Mouse (Mus musculus) kidney, adult 2 months (tissue): Measurements from ENCODE around the gene Scgb2a2. TPM values are rescaled to one million over a fixed set of nuclear protein-coding genes. Genes with fewer than 3 reads are reported as not detected.
"Not testable (repeated sequence)": the region's sequence is repeated elsewhere in the genome, so short reads cannot be mapped to it uniquely, and the experiment has no call there.

ENCODE experiments used
- DNase-seq: peaks from one replicate; pipeline ENCODE4 v3.0.0; 2021
- H3K27ac ChIP-seq: fragments of 200-500 bp; 2 replicates; pipeline ENCODE4 v1.5.1; 2012; ENCODE audit warnings: low read depth, low read length, control low read depth, inconsistent platforms; ENCODE audit not compliant: insufficient read depth
- H3K27me3 ChIP-seq: fragments of 200-500 bp; replicated peaks from 2 replicates; pipeline ENCODE4 v1.6.1; 2012; ENCODE audit warnings: mild to moderate bottlenecking, moderate library complexity, low read length, inconsistent platforms; ENCODE audit not compliant: control insufficient read depth, insufficient read depth
- H3K36me3 ChIP-seq: fragments of 200-500 bp; 2 replicates; pipeline ENCODE4 v1.6.1; 2012; ENCODE audit warnings: mild to moderate bottlenecking, moderate library complexity, low read length, inconsistent platforms; ENCODE audit not compliant: control insufficient read depth, insufficient read depth
- H3K4me1 ChIP-seq: fragments of 200-500 bp; 2 replicates; pipeline ENCODE4 v1.6.1; 2011; ENCODE audit warnings: low read length; ENCODE audit not compliant: control insufficient read depth, insufficient read depth
- H3K4me3 ChIP-seq: fragments of 200-500 bp; 2 replicates; pipeline ENCODE4 v1.5.1; 2011; ENCODE audit warnings: mild to moderate bottlenecking, low read depth, low read length, control low read depth; ENCODE audit not compliant: insufficient read depth
- CTCF ChIP-seq: fragments of 200-500 bp; conservative IDR thresholded peaks from 2 replicates; pipeline ENCODE4 v1.5.1; 2011; ENCODE audit warnings: low read depth, mild to moderate bottlenecking, control low read depth, low read length, moderate library complexity, mixed read lengths; ENCODE audit not compliant: insufficient read depth, insufficient read length
- POLR2A ChIP-seq: fragments of 200-500 bp; IDR thresholded peaks from one replicate; pipeline ENCODE4 v1.6.1; 2011; ENCODE audit warnings: low read depth, low read length, control low read depth
- WGBS: fragments of 180-500 bp; shearing (Covaris S2); methylation state at CpG from one replicate; pipeline ENCODE4 v1.1.7; 2018; 5-methylcytosine and 5-hydroxymethylcytosine counted together
- polyA plus RNA-seq: library from polyadenylated mRNA; depleted of rRNA; stranded (reverse); fragments of >200 nt; gene quantifications from 2 replicates; pipeline ENCODE4 v1.2.3, GENCODE M21; 2012; rRNA removed

Scgb2a2 gene
- polyA plus RNA-seq, 1 experiment, result not detected

DNA sequence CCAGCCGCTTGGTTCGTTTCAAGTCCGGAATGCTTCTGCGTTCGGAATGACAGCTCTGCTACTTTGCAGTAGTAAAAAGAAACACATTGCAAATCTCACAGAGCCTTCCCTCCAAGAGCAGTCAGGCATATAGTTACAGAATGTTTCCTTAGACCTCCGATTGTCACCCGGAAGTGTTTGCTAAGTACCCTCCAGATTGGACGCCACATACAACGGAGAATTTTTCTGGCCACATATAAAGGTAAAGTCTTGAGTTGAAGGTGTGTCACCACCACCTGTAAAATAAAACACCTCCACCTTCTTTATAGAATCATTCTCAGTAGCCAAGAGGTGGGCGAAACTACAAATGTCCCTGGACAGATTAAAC is 52.4 kb downstream of the Scgb2a2 start:
- H3K4me3 ChIP-seq, result peak overlapping the region; percentile 58
- 9% methylated on average over 10 of the region's 10 CpGs for WGBS
- no peaks in the 10 kb centered on the region for H3K27me3 ChIP-seq
- TF ChIP-seq POLR2A, result no peak
- TF ChIP-seq CTCF, result no peak
- DNase-seq, result no peak
- peaks cover 5% of the 10 kb centered on the region; the same call in 1 of the 2 replicates for H3K4me1 ChIP-seq
- H3K27ac ChIP-seq, result peak overlapping the region; percentile 52; the same call in 1 of the 2 replicates
- no peaks in the 10 kb centered on the region for H3K36me3 ChIP-seq

DNA sequence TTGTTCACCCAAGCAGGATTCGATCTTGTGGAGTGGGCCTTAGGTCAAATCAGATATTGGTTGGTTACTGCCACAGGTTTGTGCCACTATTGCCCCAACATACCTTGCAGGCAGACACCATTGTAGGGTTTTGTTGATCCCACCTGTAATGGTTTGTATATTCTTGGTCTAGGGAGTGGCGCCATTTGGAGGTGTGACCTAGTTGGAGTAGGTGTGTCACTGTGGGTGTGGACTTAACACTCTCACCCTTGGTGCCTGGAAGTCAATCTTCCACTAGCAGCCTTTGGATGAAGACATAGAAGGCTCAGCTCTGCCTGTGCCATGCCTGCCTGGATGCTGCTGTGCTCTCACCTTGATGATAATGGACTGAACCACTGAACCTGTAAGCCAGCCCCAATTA is 53.3 kb downstream of the Scgb2a2 start:
- H3K4me1 ChIP-seq, H3K36me3 ChIP-seq, H3K27me3 ChIP-seq, H3K4me3 ChIP-seq, H3K27ac ChIP-seq, DNase-seq: not testable (repeated sequence)
- 94% methylated on average over 2 of the region's 2 CpGs for WGBS

Other genes starting within 250 kb of the Scgb2a2 start
- gene Incenp, start 52.0 kb downstream of the Scgb2a2 start, polyA plus RNA-seq, result 3.9 and 4.7 TPM in 2 replicates
- 8,110 and 8,726 TPM in 2 replicates for gene Fth1, start 133.0 kb downstream of the Scgb2a2 start, polyA plus RNA-seq
- gene Best1, start 154.1 kb downstream of the Scgb2a2 start, polyA plus RNA-seq, result 0.33 and 0.38 TPM in 2 replicates
- 66.0 and 90.9 TPM in 2 replicates for gene Rab3il1, start 154.1 kb downstream of the Scgb2a2 start, polyA plus RNA-seq
- gene Fads3, start 194.0 kb downstream of the Scgb2a2 start, polyA plus RNA-seq, result 382 and 459 TPM in 2 replicates